Mouse (Mus musculus) T-helper 2 cell (primary cell): ENCODE measurements around the gene Gtpbp1.
"Not testable (repeated sequence)": the region's sequence is repeated elsewhere in the genome, so short reads cannot be mapped to it uniquely, and the experiment has no call there.

Experiments
- in situ Hi-C: fragments of 300-600 bp; cut with MboI, MseI; formaldehyde crosslinking; loops from one replicate; pipeline ENCODE4 v1.15.1; 2025; ENCODE audit warnings: high pct_unique_total_duplicates

The Gtpbp1 gene

DNA sequence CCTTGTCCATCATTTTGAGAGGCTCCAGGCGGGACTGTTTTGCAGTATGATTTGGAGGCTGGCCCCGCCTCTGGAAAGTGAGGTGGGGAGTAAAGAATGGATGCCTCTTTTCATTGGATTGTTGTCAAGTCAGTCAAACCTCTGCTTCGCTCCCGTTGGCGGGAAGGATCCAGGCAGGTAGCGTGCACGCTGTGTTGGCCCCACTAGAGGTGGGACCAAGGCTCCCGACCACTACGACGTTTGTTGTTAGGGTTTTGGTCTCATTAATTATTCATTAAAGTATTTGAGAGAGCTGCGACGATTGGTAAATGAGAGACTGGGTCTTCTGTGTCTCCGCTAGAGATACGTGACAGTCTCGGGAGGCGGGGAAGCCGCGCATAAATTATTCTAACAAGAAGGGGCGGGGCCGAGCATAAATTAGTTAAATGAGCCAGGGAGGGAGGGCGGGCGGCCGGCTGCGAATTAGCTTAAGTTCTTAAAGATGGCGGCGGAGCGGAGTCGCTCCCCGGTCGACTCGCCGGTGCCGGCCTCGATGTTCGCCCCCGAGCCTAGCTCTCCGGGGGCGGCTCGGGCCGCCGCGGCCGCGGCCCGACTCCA is at the start of gene Gtpbp1:
Gtpbp1 (plus strand) TSS at position 420 of the 597 bp plus-strand sequence.
- in situ Hi-C loops, result no loop called here

- in situ Hi-C loops, result no loop called here
These were observed 49.4 kb upstream of the Gtpbp1 start for GRCm38 (mm10) chr15:79641135-79641817.

DNA sequence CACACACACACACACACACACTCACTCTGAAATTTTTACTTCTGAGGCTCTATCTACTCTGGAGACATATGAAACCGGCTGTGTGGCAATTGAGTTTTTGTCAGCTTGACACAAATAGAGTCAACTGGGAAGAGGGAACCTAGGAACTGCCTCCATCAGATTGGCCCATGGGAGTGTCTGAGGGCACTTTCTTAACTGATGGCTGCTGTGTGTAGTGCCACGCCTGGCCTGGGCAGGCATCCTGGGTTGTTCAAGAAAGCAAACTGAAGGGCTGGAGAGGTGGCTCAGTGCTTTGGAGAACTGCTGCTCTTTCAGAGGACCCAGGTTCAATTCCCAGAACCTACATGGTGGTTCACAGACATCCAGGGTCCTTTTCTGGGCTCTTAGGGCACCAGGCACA is 45.2 kb upstream of the Gtpbp1 start:
- in situ Hi-C loops, result no loop called here

- in situ Hi-C loops, result no loop called here
These were observed 42.5 kb upstream of the Gtpbp1 start for GRCm38 (mm10) chr15:79648130-79648529.

- in situ Hi-C loops, result no loop called here
These were observed 40.1 kb upstream of the Gtpbp1 start for GRCm38 (mm10) chr15:79650569-79650968.

DNA sequence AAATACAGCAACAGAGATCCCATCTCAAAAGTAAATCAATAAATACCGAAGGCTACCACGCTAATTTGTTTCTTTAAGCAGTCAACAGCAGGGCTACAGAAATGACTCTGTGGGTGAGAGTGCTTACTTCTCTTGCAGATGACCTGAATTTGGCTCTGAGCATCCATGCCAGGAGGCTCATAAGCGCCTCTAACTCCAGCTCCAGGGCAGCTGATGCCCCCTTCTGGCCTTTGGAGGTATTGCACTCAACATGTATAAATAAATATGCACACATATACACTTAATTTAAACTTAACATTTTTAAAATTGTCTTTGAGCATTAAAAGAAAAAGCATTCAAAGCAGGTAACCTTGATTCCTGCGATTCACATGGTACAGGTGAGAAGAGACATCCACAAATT is 39.2 kb upstream of the Gtpbp1 start:
- in situ Hi-C loops, result no loop called here

- in situ Hi-C loops, result no loop called here
These were observed 34.2 kb upstream of the Gtpbp1 start for GRCm38 (mm10) chr15:79656451-79656850.

DNA sequence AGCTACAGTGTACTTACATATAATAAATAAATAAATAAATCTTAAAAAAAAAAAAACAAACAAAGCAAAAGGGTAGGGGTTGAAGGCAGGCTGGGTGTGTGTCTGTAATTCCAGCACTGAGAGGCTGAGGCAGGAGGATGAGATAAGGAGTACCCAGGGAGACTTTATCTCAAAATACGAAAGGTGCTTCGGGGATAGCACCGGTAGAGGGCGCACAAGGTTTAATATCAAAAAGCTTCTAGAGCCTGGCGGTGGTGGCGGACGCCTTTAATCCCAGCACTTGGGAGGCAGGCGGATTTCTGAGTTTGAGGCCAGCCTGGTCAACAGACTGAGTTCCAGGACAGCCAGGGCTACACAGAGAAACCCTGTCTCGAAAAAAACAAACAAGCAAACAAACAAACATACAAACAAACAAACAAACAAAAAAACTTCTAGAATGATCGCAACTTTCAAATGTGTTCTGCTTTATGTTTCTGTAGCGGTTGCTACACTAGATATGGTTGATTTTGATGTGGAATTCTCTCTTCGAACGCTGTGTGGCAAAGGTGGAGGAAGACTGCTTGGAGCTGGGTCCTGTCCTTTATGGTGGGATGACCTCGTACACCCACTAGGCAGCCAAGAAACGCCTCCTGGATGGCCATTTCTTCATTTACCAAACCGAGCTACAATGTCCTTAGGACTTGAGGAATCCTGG is 32.7 kb upstream of the Gtpbp1 start:
- in situ Hi-C loops, result no loop called here

- in situ Hi-C loops, result no loop called here
These were observed 31.9 kb upstream of the Gtpbp1 start, which contains the start of the genes Fam227a and Cby1 for GRCm38 (mm10) chr15:79658531-79659375. Fam227a (minus strand) TSS chr15:79658956. Cby1 (plus strand) TSS chr15:79659199.

- in situ Hi-C loops, result no loop called here
These were observed 28.8 kb upstream of the Gtpbp1 start for GRCm38 (mm10) chr15:79661852-79662251.

- in situ Hi-C loops, result no loop called here
These were observed 26.0 kb upstream of the Gtpbp1 start for GRCm38 (mm10) chr15:79664666-79665065.

GRCm38 (mm10) chr15:79669195-79669594 is 21.4 kb upstream of the Gtpbp1 start:
- in situ Hi-C loops, result no loop called here

GRCm38 (mm10) chr15:79670249-79670971 is 20.2 kb upstream of the Gtpbp1 start, which contains the start of gene Tomm22:
Tomm22 (plus strand) TSS chr15:79670861.
- in situ Hi-C loops, result no loop called here

GRCm38 (mm10) chr15:79670972-79671299 is 19.7 kb upstream of the Gtpbp1 start:
- in situ Hi-C loops, result no loop called here

DNA sequence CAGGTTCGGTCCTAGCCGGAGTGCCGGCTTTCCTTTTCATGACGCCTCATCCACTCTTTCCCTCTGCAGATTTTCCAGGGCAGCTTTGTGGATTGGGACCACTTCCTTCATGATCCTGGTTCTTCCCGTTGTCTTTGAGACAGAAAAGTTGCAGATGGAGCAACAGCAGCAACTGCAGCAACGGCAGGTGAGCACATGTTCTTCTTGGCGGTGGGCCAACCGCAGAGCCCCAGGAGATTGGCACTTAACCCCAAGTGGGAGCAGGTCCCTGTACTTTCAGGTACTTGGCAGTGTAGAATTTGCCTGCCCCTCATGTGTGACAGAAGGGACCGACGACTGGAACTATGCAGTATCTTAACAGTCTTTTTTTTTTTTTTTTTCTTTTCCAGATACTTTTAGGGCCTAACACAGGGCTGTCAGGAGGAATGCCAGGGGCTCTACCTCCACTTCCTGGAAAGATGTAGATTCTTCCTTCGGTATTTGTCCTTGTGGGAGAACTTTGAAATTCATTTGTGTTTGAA is 18.8 kb upstream of the Gtpbp1 start:
- in situ Hi-C loops, result not testable (repeated sequence)

DNA sequence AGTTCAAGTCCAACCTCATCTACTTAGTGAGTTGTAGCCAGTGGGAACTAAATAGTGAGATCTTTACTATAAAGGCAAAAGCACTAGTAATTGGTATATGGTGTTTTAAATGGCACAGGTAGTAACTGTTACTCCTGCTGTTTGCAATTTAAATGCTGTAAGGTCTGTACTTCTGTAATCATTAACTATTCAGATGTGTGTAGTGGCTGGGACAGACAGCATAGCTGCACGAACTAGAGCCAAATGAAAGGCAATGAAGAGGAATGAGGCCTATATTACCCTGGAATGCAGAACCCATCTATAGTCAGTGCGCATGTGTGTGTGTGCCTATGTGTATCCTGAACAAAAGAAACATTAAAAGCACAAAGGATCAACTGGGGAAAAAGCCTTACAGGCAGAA is 12.7 kb upstream of the Gtpbp1 start:
- in situ Hi-C loops, result no loop called here

- in situ Hi-C loops, result no loop called here
These were observed 8.7 kb upstream of the Gtpbp1 start for GRCm38 (mm10) chr15:79681973-79682372.

DNA sequence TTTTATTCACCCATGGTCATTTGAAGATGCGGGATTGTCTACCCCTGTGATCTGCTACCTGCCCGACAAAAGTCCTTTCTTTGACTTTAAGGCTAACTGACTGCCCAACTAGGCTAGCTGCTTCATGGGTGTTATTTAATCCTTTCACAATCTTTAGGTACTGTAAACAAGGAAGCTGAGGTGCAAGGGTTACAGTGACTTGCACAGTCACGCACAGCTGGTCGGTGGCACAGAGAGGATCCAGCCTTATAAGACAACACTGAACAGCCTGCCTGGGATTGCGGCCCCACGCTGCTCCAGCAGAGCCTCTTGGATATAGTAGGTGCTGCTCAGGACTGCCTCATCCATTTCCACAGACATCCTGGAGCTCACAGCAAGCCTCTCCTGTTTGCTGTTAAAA is 7.5 kb upstream of the Gtpbp1 start:
- in situ Hi-C loops, result no loop called here

DNA sequence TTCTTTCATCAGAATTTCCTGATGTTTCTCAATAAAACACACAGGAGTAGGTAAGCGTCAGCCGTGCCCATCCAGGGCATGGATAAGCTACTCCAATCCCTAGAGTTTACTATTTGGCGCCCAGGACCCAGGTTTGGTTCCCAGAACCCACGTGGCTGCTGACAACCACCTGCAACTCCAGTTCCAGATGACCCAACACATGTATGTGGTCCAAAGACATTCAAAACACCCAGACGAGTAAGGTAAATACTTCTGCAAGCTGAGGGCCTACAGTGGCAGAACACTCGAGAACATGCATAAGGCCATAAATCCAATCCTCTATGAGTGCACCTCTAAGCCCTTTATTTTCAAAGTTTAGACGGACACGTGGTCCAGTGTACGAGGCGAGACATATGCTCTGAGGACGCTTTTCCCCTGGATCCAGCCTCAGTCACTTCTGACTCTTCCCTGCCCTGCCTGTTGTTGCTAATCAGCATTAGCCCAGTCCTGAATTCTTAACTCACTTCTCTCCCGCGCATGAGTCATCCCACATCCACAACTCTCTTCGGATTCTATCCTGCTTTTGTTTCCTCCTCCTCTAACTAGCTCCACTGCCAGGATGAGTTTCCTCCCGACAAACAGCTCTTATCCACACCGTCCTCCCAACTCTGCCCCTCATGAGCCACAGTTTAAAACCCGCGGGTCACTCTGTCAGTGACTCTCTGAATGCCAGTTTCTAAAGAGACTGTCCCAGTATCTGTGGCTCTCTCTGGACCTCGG is 6.8 kb upstream of the Gtpbp1 start:
- in situ Hi-C loops, result no loop called here

GRCm38 (mm10) chr15:79684616-79685015 is 6.0 kb upstream of the Gtpbp1 start:
- in situ Hi-C loops, result no loop called here
